Mouse (Mus musculus): ENCODE data around the gene S1pr5.

DNA sequence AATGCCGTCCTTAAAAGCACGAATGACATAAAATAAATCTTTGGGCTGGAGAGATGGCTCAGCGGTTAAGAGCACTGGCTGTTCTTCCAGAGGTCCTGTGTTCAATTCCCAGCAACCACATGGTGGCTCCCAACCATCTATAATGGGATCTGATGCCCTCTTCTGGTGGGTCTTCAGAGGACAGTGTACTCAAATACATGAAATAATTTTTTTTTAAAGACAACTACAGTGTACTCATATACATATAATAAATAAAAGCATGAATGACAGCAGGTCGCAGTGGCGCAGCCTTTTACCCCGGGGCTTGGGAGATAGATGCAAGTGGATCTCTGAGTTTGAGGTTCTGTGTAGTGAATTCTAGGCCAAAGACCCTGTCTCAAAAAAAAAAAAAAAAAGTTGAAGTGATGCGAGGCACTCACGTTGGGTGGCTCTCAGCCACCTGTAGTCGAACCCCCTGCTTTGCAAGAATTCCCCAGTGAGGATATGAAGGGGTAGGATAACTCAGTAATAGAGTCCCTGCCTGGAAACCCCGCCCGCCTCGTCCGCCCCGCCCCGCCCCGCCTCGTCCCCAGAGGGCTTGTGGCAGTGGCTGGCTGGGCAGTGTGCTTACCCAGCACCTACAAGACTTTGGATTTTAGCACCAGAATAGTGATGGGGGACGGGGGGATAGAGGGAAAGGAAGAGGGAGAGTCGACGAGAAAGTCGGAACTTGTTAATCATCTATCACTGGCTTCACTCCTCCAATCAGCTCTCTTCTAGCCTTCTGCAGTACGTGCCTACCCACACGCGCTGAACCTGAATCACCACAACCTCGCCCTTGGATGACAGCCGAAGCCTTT lies 23.4 kb downstream of the S1pr5 start:
- no peak for TF ChIP-seq POLR2A (IDR thresholded peaks at IDR 0.05; ENCODE audit: extremely low read depth, insufficient read depth, low read length)
- no peak for TF ChIP-seq CTCF (IDR thresholded peaks at IDR 0.05; ENCODE audit: low read depth, low read length)
